Mouse (Mus musculus): Measurements from ENCODE around the gene Fbrsl1.

DNA sequence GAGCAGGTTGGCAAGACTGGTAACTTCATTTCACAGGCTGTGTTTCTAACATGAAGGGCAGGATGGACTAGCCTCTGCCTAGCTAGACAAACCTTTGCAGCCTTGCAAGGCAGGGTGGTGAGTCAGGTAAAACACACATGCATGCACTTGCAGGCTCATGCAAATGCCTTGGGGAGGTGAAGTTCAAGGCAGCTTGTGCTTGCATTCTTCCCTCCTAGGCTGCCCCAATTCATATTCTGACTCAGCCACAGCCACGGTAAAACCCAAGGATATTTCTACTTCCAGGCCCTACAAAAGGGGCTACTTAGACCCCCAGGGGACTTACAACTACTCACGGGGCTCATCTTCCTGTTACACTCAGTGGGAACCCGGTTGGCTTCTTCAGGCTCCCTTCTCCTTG lies 20.0 kb downstream of the Fbrsl1 start:
- TF ChIP-seq CTCF (IDR thresholded peaks at IDR 0.05; ENCODE audit: control insufficient read depth, insufficient read depth, insufficient replicate concordance, low read depth, low read length), result no peak
- TF ChIP-seq POLR2A (IDR thresholded peaks at IDR 0.05; ENCODE audit: control insufficient read depth, low read depth, low read length), result no peak

Data from testis, adult 2 months (tissue).